Mouse (Mus musculus) left cerebral cortex, postnatal 36 days (tissue): Measurements from ENCODE around the gene App. TPM values are rescaled to one million over a fixed set of nuclear protein-coding genes. Genes with fewer than 3 reads are reported as not detected.

Experiments
- DNase-seq, 2 experiments: peaks; one replicate each; pipeline ENCODE4 v3.0.0; 2021 to 2022; ENCODE audit warnings: low spot score in 2 of 2, mixed read lengths in 1 of 2
- intact Hi-C: fragments of 180-260 bp; cut with DNase I; formaldehyde crosslinking; loops from one replicate; pipeline ENCODE4 v1.15.1; 2025
- total RNA-seq, 2 experiments: library from RNA; stranded (reverse); gene quantifications; 2 replicates each; pipeline ENCODE4 v1.2.3; 2021

The App gene
- total RNA-seq, 2 experiments from 2014 or later = 1,397 to 1,549 TPM

- no peak for DNase-seq
- intact Hi-C loops = loop anchor here (5.0 kb wide), 2 partner anchors 216 to 721 kb away; partner anchors contain the start of gene App
Observed at GRCm38 (mm10) chr16:84956690-84957089, 216.9 kb downstream of the App start.

DNA sequence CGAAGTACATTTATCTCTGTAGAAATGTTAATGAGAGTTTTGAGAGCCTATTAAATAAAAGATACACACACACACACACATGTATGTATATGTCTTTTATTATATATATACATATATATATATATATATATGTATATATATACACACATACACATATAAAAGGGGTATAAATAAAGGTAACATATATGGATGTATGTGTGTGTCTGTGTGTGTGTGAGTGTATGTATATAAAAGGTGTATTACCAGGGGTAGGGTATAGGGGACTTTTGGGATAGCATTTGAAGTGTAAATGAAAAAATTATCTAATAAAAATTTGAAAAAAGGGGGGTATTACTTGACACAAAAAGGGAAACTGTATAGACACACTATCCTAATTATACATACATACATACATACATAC, 217.7 kb downstream of the App start:
- intact Hi-C loops = loop anchor here (5.0 kb wide), 2 partner anchors 216 to 721 kb away; partner anchors contain the start of gene App
- no peak for DNase-seq

DNA sequence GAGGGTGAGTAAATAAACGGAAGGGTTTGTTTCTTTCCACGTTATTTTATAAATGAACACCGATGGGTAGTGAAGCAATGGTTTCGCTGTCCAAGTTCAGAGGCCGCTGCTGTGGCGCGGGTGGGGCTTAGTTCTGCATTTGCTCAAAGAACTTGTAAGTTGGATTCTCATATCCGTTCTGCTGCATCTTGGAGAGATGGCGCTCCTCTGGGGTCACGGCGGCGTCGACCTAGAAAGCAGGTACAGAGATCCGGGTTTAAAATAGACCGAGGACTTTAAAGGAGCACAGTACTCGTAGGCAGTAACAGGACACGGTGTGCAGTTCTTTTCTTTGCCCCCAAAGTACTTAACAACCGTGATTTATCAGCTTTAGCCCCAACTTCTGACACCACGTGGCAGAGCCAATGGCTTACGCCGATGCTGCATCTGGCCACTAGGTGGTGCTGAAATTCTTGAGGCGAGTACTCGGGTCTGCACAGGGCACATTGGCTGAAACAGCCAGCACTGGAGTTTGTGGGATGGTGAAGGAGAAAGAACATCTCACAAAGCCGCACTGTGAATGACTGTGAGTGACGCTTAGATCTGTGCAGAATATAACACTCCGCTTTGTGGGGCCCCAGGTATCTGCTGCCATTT, 218.2 kb downstream of the App start:
- DNase-seq = peak; percentile 85 to 88
- intact Hi-C loops = loop anchor here (5.0 kb wide), 2 partner anchors 217 to 722 kb away; partner anchors contain the start of gene App

DNA sequence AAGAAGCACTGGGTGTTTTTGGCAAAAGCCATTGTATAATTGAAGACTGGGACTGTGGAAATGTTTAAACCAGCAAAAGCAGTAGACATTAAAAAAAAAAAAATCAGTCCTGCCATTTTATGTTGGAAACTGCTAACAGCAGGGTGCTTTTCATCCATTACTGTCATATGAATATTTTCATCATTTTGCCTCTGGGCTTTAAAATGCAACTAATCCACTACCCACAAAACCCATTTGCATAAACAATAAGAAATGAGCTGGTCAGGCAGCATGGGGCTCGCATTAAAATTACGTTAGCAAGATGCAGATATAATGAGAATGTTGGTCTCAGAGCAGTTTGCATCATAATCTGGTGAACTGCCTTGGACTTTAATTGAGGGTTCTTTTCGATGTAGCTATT, 242.5 kb downstream of the App start:
- no peak for DNase-seq
- intact Hi-C loops = no loop called here

DNA sequence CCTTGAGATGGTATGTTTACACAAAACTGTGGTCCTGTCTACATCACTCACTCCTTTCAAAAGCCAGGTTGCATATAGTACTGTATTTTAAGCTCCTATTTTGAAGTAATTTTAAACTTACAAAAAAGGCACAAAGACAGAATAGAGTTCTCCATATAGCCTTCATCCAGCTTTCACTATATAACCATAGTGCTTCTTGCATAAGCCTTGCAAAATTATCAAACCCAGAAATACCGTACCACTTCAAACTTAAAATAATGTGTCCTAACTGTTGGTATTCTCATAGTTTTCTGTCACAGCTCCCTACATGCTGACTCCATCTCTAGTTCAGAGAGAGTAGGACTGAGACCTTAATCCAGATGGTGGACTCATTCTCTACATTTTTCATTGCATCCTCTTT, 245.7 kb downstream of the App start:
- intact Hi-C loops = no loop called here
- DNase-seq = no peak

GRCm38 (mm10) chr16:84919649-84920308, 253.8 kb downstream of the App start:
- intact Hi-C loops = no loop called here
- DNase-seq = no peak

GRCm38 (mm10) chr16:84919087-84919486, 254.5 kb downstream of the App start:
- DNase-seq = no peak

GRCm38 (mm10) chr16:84916772-84917171, 256.8 kb downstream of the App start:
- intact Hi-C loops = no loop called here
- no peak for DNase-seq

More at GRCm38 (mm10) chr16:84919087-84919486, 254.5 kb downstream of the App start:
- intact Hi-C loops = no loop called here

DNA sequence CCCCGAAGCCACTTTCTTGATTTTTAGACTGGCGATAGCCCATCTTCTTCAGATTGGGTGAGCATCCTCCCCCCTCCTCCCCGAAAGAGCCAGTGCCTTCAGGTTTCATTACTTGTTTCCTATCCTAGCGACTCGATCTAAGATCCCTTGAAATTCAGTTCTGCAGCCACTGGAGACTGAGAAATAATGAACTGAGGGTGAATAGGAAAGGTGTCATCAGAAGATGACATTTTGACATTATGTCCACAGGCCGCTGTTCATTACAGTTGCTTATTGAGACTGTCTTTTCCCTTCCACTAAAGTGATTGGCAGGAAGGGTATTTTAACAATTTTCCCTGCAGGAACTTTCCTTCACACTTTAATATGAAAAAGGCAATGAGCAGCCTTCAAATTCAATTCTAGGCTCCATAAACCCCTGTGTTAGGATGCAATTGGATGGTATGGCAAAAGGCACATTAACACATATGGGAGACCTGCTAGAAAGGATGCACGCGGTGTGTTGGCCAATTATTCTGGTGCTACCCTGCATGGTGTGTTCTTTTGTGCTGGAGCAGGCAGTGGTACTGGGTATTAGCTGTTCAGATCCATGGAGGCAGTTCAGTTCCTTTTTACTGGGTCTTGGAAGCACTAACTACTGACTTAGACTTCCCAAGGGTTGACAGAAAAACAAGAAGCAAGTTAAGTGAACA, 261.9 kb downstream of the App start:
- intact Hi-C loops = no loop called here
- DNase-seq = no peak

DNA sequence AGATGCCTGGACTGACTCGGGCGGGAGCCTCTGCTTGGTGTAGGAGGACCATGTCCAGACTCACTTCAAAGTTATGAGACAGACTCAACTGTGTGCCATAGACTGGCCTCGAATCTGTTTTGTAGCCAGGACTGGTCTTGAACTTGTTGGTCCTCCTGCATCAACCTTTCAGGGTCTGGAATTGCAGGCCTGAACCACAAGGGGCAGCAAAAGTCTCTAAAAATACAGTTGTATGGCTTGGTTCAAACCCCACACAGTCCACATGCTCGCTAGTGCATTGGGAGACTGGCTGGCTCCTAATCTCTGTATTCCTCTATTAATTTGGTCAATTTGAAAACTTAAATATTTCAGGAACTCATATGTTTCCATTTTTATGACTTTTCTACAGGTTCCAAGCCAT, 270.6 kb downstream of the App start:
- no peak for DNase-seq
- intact Hi-C loops = no loop called here
